Mouse (Mus musculus): ENCODE measurements at regions not wholly inside any gene's neighbourhood (a gene's known extent, or its start where the extent isn't known, plus 50 kb on each side); places are given as distances from the start of the nearest gene placed in this dataset.

DNA sequence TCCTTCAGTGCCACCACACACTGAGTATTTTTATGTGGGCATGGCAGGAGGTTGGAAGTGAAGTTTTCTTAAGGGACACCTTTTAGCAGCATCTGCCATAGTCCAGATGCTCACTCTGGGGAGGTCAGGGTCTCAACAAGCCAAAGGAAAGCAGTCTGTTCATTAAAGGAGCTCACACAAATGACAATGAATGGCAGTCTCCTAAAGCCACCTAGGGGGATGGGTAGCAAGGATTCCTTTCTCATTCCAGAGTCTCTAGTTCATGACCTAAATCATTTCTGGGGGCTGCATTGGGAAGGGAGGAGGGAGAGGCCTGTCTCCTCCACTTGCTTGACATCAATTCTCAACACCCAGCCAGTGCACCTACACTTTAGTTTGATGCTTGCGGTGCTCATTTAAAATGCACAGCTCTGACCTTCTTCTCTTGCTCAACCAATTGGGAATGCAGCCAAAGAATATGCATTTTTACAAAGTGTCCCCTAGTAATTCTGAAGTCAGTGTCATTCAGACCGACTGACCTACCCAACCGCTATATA is 232.6 kb downstream of the Pik3r1 start:
- peaks cover 3% of the 10 kb centered on the region for H3K4me1 ChIP-seq (ENCODE audit: control insufficient read depth, insufficient read depth, low read length)
- no peak overlapping the region for H3K27ac ChIP-seq (ENCODE audit: control insufficient read depth, insufficient read depth, low read depth, low read length, poor library complexity)
- H3K4me3 ChIP-seq (replicated peaks; ENCODE audit: control insufficient read depth, low read depth, low read length), result no peak overlapping the region
- TF ChIP-seq POLR2A (IDR thresholded peaks at IDR 0.05; ENCODE audit: borderline replicate concordance, control insufficient read depth, low read depth, low read length), result no peak
- TF ChIP-seq CTCF (IDR thresholded peaks at IDR 0.05; ENCODE audit: control insufficient read depth, insufficient read depth, low read length), result no peak
- 90% methylated on average over 3 of the region's 3 CpGs for WGBS

DNA sequence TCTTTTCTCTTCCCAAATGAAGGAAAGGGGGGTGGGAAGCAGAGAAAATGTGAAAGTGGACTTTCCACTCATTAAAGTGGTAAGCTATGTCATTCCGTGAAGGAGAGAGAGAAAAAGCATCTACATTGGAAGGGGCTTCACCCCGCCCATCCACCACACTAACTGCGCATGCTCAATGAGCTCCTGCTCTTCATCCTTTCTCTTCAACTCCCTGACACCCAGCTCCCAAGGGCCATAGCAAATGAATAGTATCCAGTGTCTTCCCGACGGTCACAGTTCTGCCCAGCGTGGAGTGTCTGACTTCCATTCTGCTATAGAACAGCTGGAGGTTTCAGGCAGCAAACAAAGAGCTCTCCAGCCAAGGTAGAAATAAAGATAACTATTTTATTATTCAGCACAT is 233.5 kb downstream of the Pik3r1 start:
- TF ChIP-seq POLR2A (IDR thresholded peaks at IDR 0.05; ENCODE audit: borderline replicate concordance, control insufficient read depth, low read depth, low read length) (no peak), CTCF (IDR thresholded peaks at IDR 0.05; ENCODE audit: control insufficient read depth, insufficient read depth, low read length) (no peak)
- Histone ChIP-seq H3K4me1 (ENCODE audit: control insufficient read depth, insufficient read depth, low read length) (peaks cover 3% of the 10 kb centered on the region), H3K27ac (ENCODE audit: control insufficient read depth, insufficient read depth, low read depth, low read length, poor library complexity) (no peak overlapping the region), H3K4me3 (replicated peaks; ENCODE audit: control insufficient read depth, low read depth, low read length) (no peak overlapping the region)
- 88% methylated on average over 6 of the region's 6 CpGs for WGBS

DNA sequence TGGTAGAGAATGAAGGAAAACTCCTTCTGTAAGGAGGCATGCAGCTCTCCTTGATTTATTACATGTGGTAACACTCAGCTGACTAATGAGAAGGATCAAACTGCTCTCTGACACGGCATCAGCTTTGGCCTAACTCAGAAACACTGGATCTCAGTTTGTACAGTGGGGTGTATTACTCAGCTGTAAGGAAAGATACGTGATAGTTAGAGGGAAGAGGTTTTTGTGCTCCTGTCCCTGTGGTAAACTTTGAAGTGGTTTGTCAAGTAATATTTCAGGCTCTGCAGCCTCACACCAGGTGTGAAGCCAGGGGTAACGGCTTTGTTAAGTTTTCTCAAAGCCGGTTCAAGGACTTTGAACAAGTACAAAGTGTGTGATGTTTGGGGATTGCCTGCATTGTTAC is 235.1 kb downstream of the Pik3r1 start:
- no peak for TF ChIP-seq POLR2A (IDR thresholded peaks at IDR 0.05; ENCODE audit: borderline replicate concordance, control insufficient read depth, low read depth, low read length)
- no peak for TF ChIP-seq CTCF (IDR thresholded peaks at IDR 0.05; ENCODE audit: control insufficient read depth, insufficient read depth, low read length)
- WGBS, result 54% methylated on average over 4 of the region's 4 CpGs
- Histone ChIP-seq H3K4me1 (ENCODE audit: control insufficient read depth, insufficient read depth, low read length) (no peaks in the 10 kb centered on the region), H3K27ac (ENCODE audit: control insufficient read depth, insufficient read depth, low read depth, low read length, poor library complexity) (no peak overlapping the region), H3K4me3 (replicated peaks; ENCODE audit: control insufficient read depth, low read depth, low read length) (no peak overlapping the region)

DNA sequence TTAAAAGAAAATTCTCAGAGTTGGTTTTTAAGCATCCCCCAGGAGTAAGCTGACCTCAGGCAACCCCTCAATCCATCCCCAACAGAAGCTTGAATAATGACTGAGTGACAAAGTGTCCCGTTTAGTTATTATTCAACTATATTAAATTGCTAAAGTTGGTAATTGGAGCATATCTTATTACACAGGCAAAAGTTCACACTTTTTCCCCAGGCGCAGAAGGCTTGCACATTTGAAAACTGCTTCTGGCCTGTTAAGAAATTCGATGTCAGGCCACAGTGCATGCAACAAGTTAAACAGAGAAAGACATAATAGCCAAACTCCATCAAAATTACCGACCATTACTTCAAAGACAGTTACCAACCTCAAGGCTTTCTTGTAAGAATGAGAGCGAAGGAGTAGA is 240.3 kb downstream of the Pik3r1 start:
- no peak for TF ChIP-seq POLR2A (IDR thresholded peaks at IDR 0.05; ENCODE audit: borderline replicate concordance, control insufficient read depth, low read depth, low read length)
- TF ChIP-seq CTCF (IDR thresholded peaks at IDR 0.05; ENCODE audit: control insufficient read depth, insufficient read depth, low read length), result no peak
- Histone ChIP-seq H3K4me1 (ENCODE audit: control insufficient read depth, insufficient read depth, low read length) (no peaks in the 10 kb centered on the region), H3K4me3 (replicated peaks; ENCODE audit: control insufficient read depth, low read depth, low read length) (no peak overlapping the region), H3K27ac (ENCODE audit: control insufficient read depth, insufficient read depth, low read depth, low read length, poor library complexity) (no peak overlapping the region)
- 90% methylated on average over 5 of the region's 5 CpGs for WGBS

DNA sequence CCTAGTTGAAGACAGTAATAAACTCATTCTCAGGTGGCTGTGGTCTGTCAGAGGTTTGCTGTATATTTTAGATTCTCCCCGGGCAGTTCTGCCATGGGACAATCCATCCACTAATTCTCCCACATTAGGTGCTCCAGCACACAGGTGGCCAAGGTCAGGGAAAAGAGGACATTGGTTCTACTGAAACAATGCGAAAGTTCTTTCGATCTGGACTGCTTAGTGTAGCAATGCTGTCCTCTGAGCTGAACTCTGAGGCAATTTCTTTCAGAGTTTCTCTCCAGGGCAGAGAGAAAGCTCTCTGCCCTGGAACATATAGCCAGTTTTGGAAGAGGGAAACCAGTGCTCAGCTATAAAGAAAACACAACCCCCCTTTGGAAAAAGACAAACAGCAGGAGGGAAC is 243.2 kb downstream of the Pik3r1 start:
- Histone ChIP-seq H3K4me3 (replicated peaks; ENCODE audit: control insufficient read depth, low read depth, low read length) (no peak overlapping the region), H3K27ac (ENCODE audit: control insufficient read depth, insufficient read depth, low read depth, low read length, poor library complexity) (no peak overlapping the region), H3K4me1 (ENCODE audit: control insufficient read depth, insufficient read depth, low read length) (no peaks in the 10 kb centered on the region)
- TF ChIP-seq POLR2A (IDR thresholded peaks at IDR 0.05; ENCODE audit: borderline replicate concordance, control insufficient read depth, low read depth, low read length), result no peak
- TF ChIP-seq CTCF (IDR thresholded peaks at IDR 0.05; ENCODE audit: control insufficient read depth, insufficient read depth, low read length), result no peak
- WGBS, result 91% methylated on average over 3 of the region's 3 CpGs

DNA sequence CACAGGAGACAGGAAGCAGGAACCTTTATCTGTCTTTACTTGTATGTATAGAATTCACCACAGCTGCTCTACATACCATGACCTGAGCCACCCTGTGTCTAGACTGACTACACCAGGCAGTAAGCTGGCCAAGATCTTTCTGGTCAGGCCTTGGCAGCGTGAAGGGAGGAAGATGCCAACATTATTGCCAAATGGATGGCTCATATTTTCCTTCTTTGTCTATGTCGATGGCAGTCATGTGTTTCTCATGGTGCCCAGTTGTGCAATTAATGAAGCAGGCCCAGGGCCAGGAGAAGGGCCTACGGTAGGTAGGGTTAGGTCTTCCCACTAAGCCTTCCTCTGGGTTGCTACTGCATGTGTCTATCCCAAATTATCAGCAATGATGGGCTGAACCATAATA is 243.8 kb downstream of the Pik3r1 start:
- WGBS, result 67% methylated on average over 3 of the region's 3 CpGs
- TF ChIP-seq CTCF (IDR thresholded peaks at IDR 0.05; ENCODE audit: control insufficient read depth, insufficient read depth, low read length), result no peak
- TF ChIP-seq POLR2A (IDR thresholded peaks at IDR 0.05; ENCODE audit: borderline replicate concordance, control insufficient read depth, low read depth, low read length), result no peak
- Histone ChIP-seq H3K27ac (ENCODE audit: control insufficient read depth, insufficient read depth, low read depth, low read length, poor library complexity) (no peak overlapping the region), H3K4me3 (replicated peaks; ENCODE audit: control insufficient read depth, low read depth, low read length) (no peak overlapping the region), H3K4me1 (ENCODE audit: control insufficient read depth, insufficient read depth, low read length) (no peaks in the 10 kb centered on the region)

DNA sequence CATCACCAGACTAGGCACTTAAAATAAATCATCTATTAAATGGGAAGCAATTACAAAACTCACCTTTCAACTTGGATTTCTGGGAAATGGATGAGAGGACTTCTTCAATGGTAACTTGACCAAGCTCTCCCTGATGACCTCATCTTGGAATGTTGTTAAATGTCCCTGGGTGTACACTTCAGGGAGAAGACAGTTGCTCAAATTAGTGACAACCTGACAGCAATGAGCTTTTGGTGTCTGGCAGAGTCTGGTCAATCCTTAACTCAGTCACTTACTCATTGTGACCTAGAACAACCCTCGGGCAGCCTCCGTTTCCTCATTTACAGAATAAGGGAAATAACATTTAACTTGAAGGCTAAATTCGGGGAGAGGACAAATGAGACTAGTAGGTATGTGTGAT is 244.5 kb downstream of the Pik3r1 start:
- H3K4me3 ChIP-seq (replicated peaks; ENCODE audit: control insufficient read depth, low read depth, low read length), result no peak overlapping the region
- no peak overlapping the region for H3K27ac ChIP-seq (ENCODE audit: control insufficient read depth, insufficient read depth, low read depth, low read length, poor library complexity)
- TF ChIP-seq CTCF (IDR thresholded peaks at IDR 0.05; ENCODE audit: control insufficient read depth, insufficient read depth, low read length), result no peak
- no peak for TF ChIP-seq POLR2A (IDR thresholded peaks at IDR 0.05; ENCODE audit: borderline replicate concordance, control insufficient read depth, low read depth, low read length)
- WGBS, result 18% methylated on average over 3 of the region's 3 CpGs
- H3K4me1 ChIP-seq (ENCODE audit: control insufficient read depth, insufficient read depth, low read length), result no peaks in the 10 kb centered on the region

DNA sequence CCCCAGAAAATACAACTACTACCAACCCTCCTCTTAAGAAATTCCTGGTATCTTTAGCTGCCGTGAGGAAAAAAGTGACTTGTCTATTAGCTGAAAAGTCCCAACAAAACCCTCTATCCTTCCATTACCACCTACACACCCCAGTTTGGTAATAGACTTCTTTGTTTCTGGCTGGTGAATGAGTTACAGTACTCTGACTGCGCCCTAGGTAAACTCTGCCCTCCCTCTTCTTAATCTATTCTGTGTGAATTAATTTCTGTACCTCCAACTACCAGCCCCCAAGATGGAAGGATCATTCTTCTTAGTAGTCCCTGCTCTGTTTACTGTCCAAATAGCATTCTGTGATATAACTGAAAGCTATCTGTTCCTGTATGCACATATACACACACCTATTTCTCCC is 245.4 kb downstream of the Pik3r1 start:
- WGBS, result 87% methylated on average over 2 of the region's 2 CpGs
- H3K4me1 ChIP-seq (ENCODE audit: control insufficient read depth, insufficient read depth, low read length), result no peaks in the 10 kb centered on the region
- no peak overlapping the region for H3K27ac ChIP-seq (ENCODE audit: control insufficient read depth, insufficient read depth, low read depth, low read length, poor library complexity)
- TF ChIP-seq CTCF (IDR thresholded peaks at IDR 0.05; ENCODE audit: control insufficient read depth, insufficient read depth, low read length) (no peak), POLR2A (IDR thresholded peaks at IDR 0.05; ENCODE audit: borderline replicate concordance, control insufficient read depth, low read depth, low read length) (no peak)
- no peak overlapping the region for H3K4me3 ChIP-seq (replicated peaks; ENCODE audit: control insufficient read depth, low read depth, low read length)

DNA sequence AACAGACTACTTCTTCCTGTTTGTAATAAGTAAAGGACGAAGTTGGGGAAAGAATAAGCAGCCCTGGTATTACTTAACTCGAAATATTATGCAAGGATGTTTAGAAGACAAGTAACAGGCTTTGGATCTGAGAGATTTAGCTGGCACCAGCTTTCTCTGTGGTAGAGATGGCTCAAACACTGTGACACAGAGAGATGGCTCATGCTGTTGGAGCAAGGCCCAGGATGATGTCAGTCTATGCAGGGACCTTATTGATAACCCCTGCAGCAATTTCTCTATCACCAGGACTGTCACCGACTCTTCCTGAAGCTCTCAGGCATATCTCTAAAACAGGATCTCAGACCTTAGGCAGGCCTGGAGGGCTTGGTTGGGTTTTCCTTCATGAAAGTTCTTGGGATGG is 254.7 kb downstream of the Pik3r1 start:
- no peak for TF ChIP-seq POLR2A (IDR thresholded peaks at IDR 0.05; ENCODE audit: borderline replicate concordance, control insufficient read depth, low read depth, low read length)
- no peak for TF ChIP-seq CTCF (IDR thresholded peaks at IDR 0.05; ENCODE audit: control insufficient read depth, insufficient read depth, low read length)

More for the DNA sequence above, 254.7 kb downstream of the Pik3r1 start:
- no peaks in the 10 kb centered on the region for H3K4me1 ChIP-seq (ENCODE audit: control insufficient read depth, insufficient read depth, low read length)
- H3K4me3 ChIP-seq (replicated peaks; ENCODE audit: control insufficient read depth, low read depth, low read length), result no peak overlapping the region
- H3K27ac ChIP-seq (ENCODE audit: control insufficient read depth, insufficient read depth, low read depth, low read length, poor library complexity), result no peak overlapping the region
- WGBS, result 41% methylated on average over 3 of the region's 3 CpGs
